Mouse (Mus musculus) 416B (cell line): Measurements from ENCODE around the gene Zfp787.

Experiments
- DNase-seq: peaks from one replicate; pipeline ENCODE4 v3.0.0; 2011; ENCODE audit warnings: low read depth

Zfp787 gene

DNA sequence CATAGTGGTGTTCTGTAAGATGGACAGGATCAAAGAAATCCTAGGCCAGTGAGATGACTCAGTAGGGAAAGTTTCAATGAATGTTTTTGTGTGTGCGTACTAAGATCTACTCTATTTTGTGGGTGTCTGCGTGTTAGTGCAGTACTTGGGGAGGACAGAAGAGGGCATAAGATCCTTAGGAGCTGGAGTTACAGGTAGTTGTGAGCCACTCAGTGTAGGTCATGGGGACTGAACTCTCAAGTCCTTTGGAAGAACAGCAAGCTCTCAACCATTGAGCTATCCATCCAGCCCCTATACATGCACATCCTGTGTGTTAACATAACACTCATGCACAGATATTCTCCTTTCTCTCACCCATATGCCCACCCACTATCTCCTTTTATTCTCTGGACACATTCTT is 35.7 kb downstream of the Zfp787 start:
- peak; percentile 53 for DNase-seq

DNA sequence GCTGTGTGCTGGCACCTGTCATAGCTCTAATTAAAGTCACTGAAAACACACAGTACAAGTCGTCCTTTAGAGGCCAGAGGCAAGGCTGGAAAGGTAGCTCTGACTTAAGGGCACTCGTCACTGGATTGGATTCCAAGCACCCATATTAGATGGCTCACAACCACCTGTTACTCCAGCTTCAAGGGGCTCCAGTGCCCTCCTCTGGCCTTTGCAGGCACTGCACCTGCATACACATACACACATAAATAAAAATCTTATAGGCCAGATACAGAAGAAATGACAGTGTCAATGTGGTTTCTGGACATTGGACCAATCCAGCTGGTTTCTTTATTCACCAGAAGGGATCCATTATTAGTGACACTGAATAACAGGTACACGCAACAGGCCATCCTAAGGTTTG is 36.3 kb downstream of the Zfp787 start:
- DNase-seq: no peak
